Mouse (Mus musculus) heart, embryonic 15.5 days (tissue): ENCODE results near the gene Zfp771. TPM values are rescaled to one million over a fixed set of nuclear protein-coding genes. Genes with fewer than 3 reads are reported as not detected.

ENCODE experiments used
- ATAC-seq: fragments of 200-750 bp; cut with Nextera tagmentation; replicated peaks from 2 replicates; pipeline ENCODE4 v1.8.0; 2017; ENCODE audit warnings: low read depth, moderate TSS enrichment; ENCODE audit not compliant: insufficient number of reproducible peaks, insufficient read depth, low FRiP score
- H3K27ac ChIP-seq: fragments of 300-500 bp; sonication (generic); 2 replicates; pipeline ENCODE4 v1.5.1; 2015; ENCODE audit warnings: mild to moderate bottlenecking, inconsistent platforms
- H3K27me3 ChIP-seq: fragments of 300-500 bp; sonication (generic); 2 replicates; pipeline ENCODE4 v1.6.1; 2015; ENCODE audit warnings: inconsistent platforms
- H3K36me3 ChIP-seq: fragments of 300-500 bp; sonication (generic); 2 replicates; pipeline ENCODE4 v1.6.1; 2015; ENCODE audit warnings: mild to moderate bottlenecking, inconsistent platforms
- H3K4me1 ChIP-seq: fragments of 300-500 bp; sonication (generic); replicated peaks from 2 replicates; pipeline ENCODE4 v1.6.1; 2015; ENCODE audit warnings: inconsistent platforms
- H3K4me2 ChIP-seq: fragments of 300-500 bp; sonication (generic); 2 replicates; pipeline ENCODE4 v1.6.1; 2015; ENCODE audit warnings: inconsistent platforms, mild to moderate bottlenecking, moderate library complexity
- H3K4me3 ChIP-seq: fragments of 300-500 bp; sonication (generic); 2 replicates; pipeline ENCODE4 v1.5.1; 2015; ENCODE audit warnings: mild to moderate bottlenecking, inconsistent platforms
- H3K9ac ChIP-seq: fragments of 300-500 bp; sonication (generic); 2 replicates; pipeline ENCODE4 v1.6.1; 2015; ENCODE audit warnings: mild to moderate bottlenecking, inconsistent platforms
- H3K9me3 ChIP-seq: fragments of 300-500 bp; sonication (generic); replicated peaks from 2 replicates; pipeline ENCODE4 v1.6.1; 2016; ENCODE audit warnings: inconsistent platforms
- WGBS: fragments of 180-500 bp; shearing (Covaris S2); methylation state at CpG from one replicate; pipeline ENCODE4 v1.1.7; 2015; ENCODE audit warnings: mixed read lengths; 5-methylcytosine and 5-hydroxymethylcytosine counted together
- polyA plus RNA-seq: library from polyadenylated mRNA; unstranded; fragments of >200 nt; fragmentation: Nextera tagmentation; extraction: Ambion mirVana; gene quantifications from 2 replicates; pipeline ENCODE4 v1.2.1, GENCODE M21; 2015

The Zfp771 gene
- polyA plus RNA-seq, 1 experiment from 2014 or later: 32.0 TPM

DNA sequence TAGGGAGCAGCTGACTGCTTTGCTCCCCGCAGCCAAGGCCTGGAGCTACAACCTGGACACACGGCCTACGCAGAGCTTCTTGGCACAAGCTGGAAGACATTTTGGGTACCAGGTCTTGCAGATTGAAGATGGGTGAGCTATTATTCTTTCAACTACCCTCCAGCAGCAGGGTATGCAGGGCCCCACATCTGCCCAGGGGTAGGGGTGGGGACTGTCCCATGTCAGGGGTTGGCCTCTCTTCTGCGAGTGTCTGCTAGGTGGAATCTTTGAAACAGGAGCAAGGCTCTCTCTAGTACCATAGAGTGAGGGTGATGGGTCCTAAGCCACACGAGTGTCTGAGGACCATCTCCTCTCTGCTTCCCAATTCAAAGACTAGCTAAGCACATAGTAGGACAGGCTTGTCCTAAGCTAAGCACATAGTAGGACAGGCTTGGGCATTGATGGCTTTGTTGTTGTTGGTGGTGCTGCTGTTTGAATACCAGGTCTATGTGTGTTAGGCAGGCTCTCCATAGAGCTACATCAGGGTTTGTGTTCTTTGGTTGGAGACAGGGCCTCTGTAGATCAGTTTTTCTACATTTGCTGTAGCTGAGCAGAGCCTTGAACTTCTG, 53.6 kb downstream of the Zfp771 start:
- H3K4me2 ChIP-seq: no peak overlapping the region
- no peak overlapping the region for H3K4me3 ChIP-seq

More for the DNA sequence above, 53.6 kb downstream of the Zfp771 start:
- Histone ChIP-seq H3K27me3 (no peaks in the 10 kb centered on the region), H3K4me1 (peaks cover 7% of the 10 kb centered on the region), H3K9me3 (no peaks in the 10 kb centered on the region), H3K9ac (no peak overlapping the region), H3K36me3 (no peaks in the 10 kb centered on the region), H3K27ac (no peak overlapping the region)
- 80% methylated on average over 5 of the region's 5 CpGs for WGBS
- no peak for ATAC-seq

Other genes starting within 250 kb of the Zfp771 start
- gene Mvp, start 229.7 kb upstream of the Zfp771 start, polyA plus RNA-seq: 14.5 and 18.1 TPM in 2 replicates
- gene Pagr1b, start 227.8 kb upstream of the Zfp771 start, polyA plus RNA-seq: 0.74 TPM in 1 of 2 replicates, not detected in the other
- 59.7 and 73.1 TPM in 2 replicates for gene Pagr1a, start 226.9 kb upstream of the Zfp771 start, polyA plus RNA-seq
- gene Gm42742, start 223.2 kb upstream of the Zfp771 start, polyA plus RNA-seq: 15.7 and 16.6 TPM in 2 replicates
- 1.9 and 4.1 TPM in 2 replicates for gene Prrt2, start 223.1 kb upstream of the Zfp771 start, polyA plus RNA-seq
- gene Maz, start 217.2 kb upstream of the Zfp771 start, polyA plus RNA-seq: 35.6 and 53.7 TPM in 2 replicates
- 67.5 and 81.9 TPM in 2 replicates for gene Kif22, start 201.8 kb upstream of the Zfp771 start, polyA plus RNA-seq
- gene Zg16, start 156.9 kb upstream of the Zfp771 start, polyA plus RNA-seq: not detected in 2 replicates
- 1.6 and 6.7 TPM in 2 replicates for gene AI467606, start 152.9 kb upstream of the Zfp771 start, polyA plus RNA-seq
- gene Qprt, start 122.0 kb upstream of the Zfp771 start, polyA plus RNA-seq: 1.8 and 2.6 TPM in 2 replicates
- 0.23 and 1.5 TPM in 2 replicates for gene Spn, start 106.5 kb upstream of the Zfp771 start, polyA plus RNA-seq
- 35.4 and 42.5 TPM in 2 replicates for gene Cd2bp2, start 48.2 kb upstream of the Zfp771 start, polyA plus RNA-seq
- gene Tbc1d10b, start 35.8 kb upstream of the Zfp771 start, polyA plus RNA-seq: 17.0 and 21.3 TPM in 2 replicates
- 11.6 and 15.4 TPM in 2 replicates for gene Mylpf, start 35.4 kb upstream of the Zfp771 start, polyA plus RNA-seq
- 17.8 and 23.7 TPM in 2 replicates for gene Zfp553, start 11.2 kb upstream of the Zfp771 start, polyA plus RNA-seq
- 22.8 and 33.9 TPM in 2 replicates for gene Sept1, start 11.1 kb upstream of the Zfp771 start, polyA plus RNA-seq
- gene Dctpp1, start 16.4 kb downstream of the Zfp771 start, polyA plus RNA-seq: 134 and 135 TPM in 2 replicates
- 51.9 and 54.8 TPM in 2 replicates for gene Sephs2, start 29.8 kb downstream of the Zfp771 start, polyA plus RNA-seq
- gene Itgal, start 52.0 kb downstream of the Zfp771 start, polyA plus RNA-seq: 1.3 and 5.1 TPM in 2 replicates
- gene Zfp768, start 101.3 kb downstream of the Zfp771 start, polyA plus RNA-seq: 17.1 and 19.6 TPM in 2 replicates
- 4.6 and 5.6 TPM in 2 replicates for gene Zfp747, start 131.8 kb downstream of the Zfp771 start, polyA plus RNA-seq
- gene 9130019O22Rik, start 142.9 kb downstream of the Zfp771 start, polyA plus RNA-seq: 3.0 and 4.4 TPM in 2 replicates
- gene E430018J23Rik, start 149.4 kb downstream of the Zfp771 start, polyA plus RNA-seq: 3.7 and 4.8 TPM in 2 replicates
- 4.8 and 6.3 TPM in 2 replicates for gene Zfp764, start 162.5 kb downstream of the Zfp771 start, polyA plus RNA-seq
- 12.0 and 15.6 TPM in 2 replicates for gene Zfp688, start 177.8 kb downstream of the Zfp771 start, polyA plus RNA-seq
- 3.9 and 5.6 TPM in 2 replicates for gene Zfp689, start 204.9 kb downstream of the Zfp771 start, polyA plus RNA-seq
- 27.7 and 32.6 TPM in 2 replicates for gene Prr14, start 215.3 kb downstream of the Zfp771 start, polyA plus RNA-seq
- 7.0 and 9.0 TPM in 2 replicates for gene Fbrs, start 234.9 kb downstream of the Zfp771 start, polyA plus RNA-seq